Mouse (Mus musculus) layer of hippocampus, postnatal 36 days (tissue): ENCODE results near the gene Prr14. TPM values are rescaled to one million over a fixed set of nuclear protein-coding genes. Genes with fewer than 3 reads are reported as not detected.
A peak's percentile ranks its signal among the peaks of the same experiment; 100 is the strongest.

Experiments used
- DNase-seq, 2 experiments: peaks; one replicate each; pipeline ENCODE4 v3.0.0; 2022
- microRNA-seq, 2 experiments: library from miRNA; unstranded; fragments of <30 nt; microRNA quantifications; one replicate each; pipeline ENCODE4 v1.2.0; 2021
- total RNA-seq, 2 experiments: library from RNA; stranded (reverse); gene quantifications; 2 replicates each; pipeline ENCODE4 v1.2.3; 2021

Gene Prr14
- total RNA-seq, 2 experiments from 2014 or later = 27.6 to 30.5 TPM

DNA sequence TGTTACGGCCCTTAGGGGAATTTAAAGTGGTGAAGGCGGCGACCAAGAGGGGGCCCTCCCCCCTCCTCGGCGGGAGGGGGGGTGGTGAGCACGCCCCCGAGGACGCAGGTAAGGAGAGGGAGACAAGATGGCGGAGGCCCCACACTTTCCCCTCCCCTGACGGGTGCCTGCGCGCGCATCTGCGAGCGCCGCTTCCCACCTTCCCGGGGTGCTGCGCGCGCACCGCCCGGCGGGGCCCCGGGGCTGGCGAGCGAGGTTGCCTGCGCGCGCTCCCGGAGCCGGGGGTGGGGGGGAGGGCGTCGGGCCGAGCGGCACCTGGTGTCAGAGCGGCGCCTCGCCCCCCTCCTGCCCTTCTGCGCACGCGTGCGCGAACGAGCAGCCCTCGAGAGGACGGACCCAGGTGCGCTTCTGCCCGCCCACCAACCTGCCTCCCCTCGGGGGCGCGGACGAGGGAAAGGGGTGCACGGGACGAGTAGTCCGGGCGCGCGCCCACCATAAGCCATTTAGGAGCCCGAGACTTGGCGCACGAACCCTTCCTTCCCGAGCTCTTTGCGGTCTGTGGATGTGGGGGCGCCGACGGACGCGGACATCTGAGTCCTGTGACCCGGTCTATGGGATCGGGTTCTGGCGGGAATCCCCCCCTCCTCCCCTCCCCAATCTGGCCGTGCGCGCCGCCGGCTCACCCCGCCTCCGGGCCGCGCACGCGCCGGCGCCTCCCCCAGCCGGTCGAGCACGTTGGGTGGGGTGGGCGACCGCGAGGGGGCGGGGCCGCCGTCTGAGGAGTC lies 53.0 kb downstream of the Prr14 start:
- DNase-seq = peak; percentile 86 to 87

DNA sequence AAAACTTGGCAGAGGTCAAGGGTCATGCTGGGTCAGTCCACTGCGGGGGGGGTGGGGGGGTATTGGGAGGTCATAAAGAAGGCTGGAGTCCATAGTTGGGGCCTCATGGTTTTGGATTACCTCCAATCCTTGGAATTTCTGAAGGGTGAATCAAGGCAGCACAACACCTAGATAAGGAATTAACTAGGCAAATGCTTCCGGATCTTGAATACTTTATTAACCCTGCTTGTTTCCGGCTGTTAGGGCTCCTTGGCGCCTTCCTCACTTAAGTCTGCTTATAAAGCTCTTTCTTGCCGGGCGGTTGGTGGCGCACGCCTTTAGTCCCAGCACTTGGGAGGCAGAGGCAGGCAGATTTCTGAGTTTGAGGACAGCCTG lies 53.6 kb downstream of the Prr14 start:
- peak in 1 of 2 experiments; percentile 16 for DNase-seq

DNA sequence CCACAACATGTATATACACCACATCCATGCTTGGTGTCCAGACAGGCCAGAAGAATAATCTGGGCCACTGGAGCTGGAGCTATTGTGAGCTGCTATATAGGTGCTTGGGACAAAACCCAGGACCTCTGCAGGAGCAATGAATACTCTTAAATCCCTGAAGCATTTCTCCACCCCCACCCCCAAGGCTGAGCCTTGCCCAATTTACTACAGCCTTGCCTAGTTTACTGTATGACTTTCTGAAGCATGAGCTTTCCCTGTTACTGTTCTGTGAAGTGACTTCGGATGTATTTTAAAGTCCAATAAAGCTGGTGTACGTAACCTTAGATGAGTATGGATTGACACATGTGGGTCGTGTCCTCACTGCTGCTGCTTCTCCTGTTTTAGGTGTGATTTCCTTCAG lies 54.4 kb downstream of the Prr14 start:
- no peak for DNase-seq

DNA sequence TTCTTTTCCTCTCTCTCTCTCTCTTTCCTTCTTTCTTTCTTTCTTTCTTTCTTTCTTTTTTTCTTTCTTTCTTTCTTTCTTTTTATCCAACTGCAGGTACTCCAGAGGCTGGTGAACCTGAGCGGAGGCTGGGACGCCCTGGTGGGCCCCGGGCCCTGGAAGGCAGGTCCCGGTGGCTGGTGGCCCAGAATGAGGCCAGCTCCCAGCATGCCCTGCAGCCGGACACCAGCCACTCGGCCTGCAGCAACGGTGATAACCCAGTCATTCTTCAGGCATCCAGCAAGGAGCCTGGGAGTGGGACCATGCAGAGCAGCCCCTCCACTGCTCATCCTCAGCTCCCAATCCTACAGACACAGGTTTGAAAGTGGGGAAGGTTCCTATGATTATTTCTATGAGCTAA lies 56.4 kb downstream of the Prr14 start:
- no peak for DNase-seq

DNA sequence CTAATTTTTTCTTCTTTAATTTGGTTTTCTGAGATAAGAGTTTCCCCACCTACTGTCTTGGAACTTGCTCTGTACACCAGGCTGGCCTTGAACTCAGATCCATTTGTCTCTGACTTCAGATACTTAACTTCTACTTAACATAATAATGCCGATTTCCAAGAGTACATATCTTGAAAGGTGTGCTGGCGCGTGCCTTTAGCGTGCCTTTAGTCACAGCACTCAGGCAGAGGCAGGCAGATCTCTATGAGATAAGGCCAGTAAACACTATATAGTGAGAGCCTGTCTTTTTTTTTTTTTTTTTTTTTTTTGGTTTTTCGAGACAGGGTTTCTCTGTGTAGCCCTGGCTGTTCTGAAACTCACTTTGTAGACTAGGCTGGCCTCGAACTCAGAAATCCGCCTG lies 56.9 kb downstream of the Prr14 start:
- no peak for DNase-seq

DNA sequence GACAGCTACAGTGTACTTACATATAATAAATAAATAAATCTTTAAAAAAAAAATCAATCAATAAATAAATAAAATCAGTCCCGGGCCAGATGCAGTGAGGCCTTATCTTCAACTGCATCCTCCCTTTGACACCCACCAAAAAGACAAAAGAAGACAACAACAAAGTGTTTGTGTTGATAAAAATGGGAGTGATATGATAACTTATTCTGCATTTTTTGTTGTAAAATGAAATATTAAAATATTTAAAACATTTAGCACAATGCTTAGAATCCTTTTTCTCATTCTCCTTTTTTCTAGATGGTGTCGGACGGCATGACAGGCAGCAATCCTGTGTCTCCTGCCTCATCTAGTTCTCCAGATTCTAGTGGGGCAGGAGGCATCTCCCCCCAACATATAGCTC lies 59.9 kb downstream of the Prr14 start, which contains the start of gene Gm42715:
TSS of gene Gm42715 (plus strand) at position 301 of the 400 bp plus-strand sequence.
- DNase-seq = no peak

Small RNA genes within 50 kb of the gene (microRNA-seq; reads per million reads assigned to microRNA genes)
- 0 reads per million in 2 experiments for gene Gm47278
- gene Mir7060 = 0 to 0.42 reads per million in 2 experiments

Other genes starting within 250 kb of the Prr14 start
- gene Zfp553, start 226.6 kb upstream of the Prr14 start, total RNA-seq = 10 to 100 TPM; 21.0 TPM
- gene Sept1, start 226.5 kb upstream of the Prr14 start, total RNA-seq = 1 to 10 TPM; 5.2 to 5.4 TPM
- 10 to 100 TPM; 69.3 to 74.9 TPM for gene Zfp771, start 215.3 kb upstream of the Prr14 start, total RNA-seq
- 10 to 100 TPM; 21.0 to 21.9 TPM for gene Dctpp1, start 198.9 kb upstream of the Prr14 start, total RNA-seq
- gene Sephs2, start 185.6 kb upstream of the Prr14 start, total RNA-seq = 10 to 100 TPM; 36.1 to 37.2 TPM
- under 1 TPM; 0.10 to 0.35 TPM for gene Itgal, start 163.4 kb upstream of the Prr14 start, total RNA-seq
- gene Zfp768, start 114.0 kb upstream of the Prr14 start, total RNA-seq = 10 to 100 TPM; 10.2 to 11.4 TPM
- gene Zfp747, start 83.6 kb upstream of the Prr14 start, total RNA-seq = 1 to 10 TPM; 6.4 to 7.4 TPM
- 1 to 10 TPM; 2.7 to 3.2 TPM for gene 9130019O22Rik, start 72.4 kb upstream of the Prr14 start, total RNA-seq
- gene E430018J23Rik, start 66.0 kb upstream of the Prr14 start, total RNA-seq = 1 to 10 TPM; 6.8 to 7.0 TPM
- 1 to 10 TPM; 3.7 to 4.8 TPM for gene Zfp764, start 52.8 kb upstream of the Prr14 start, total RNA-seq
- gene Zfp688, start 37.5 kb upstream of the Prr14 start, total RNA-seq = 10 to 100 TPM; 12.5 to 17.4 TPM
- gene Zfp689, start 10.5 kb upstream of the Prr14 start, total RNA-seq = 1 to 10 TPM; 6.9 to 7.1 TPM
- 10 to 100 TPM; 61.5 to 65.4 TPM for gene Fbrs, start 19.6 kb downstream of the Prr14 start, total RNA-seq
- gene Srcap, start 52.4 kb downstream of the Prr14 start, total RNA-seq = 100 to 1,000 TPM; 102 to 114 TPM
- gene Gm42715, start 60.0 kb downstream of the Prr14 start, total RNA-seq = 10 to 100 TPM in 1 of 2 experiments, 1 to 10 TPM in 1; 9.8 to 12.2 TPM
- gene Tmem265, start 101.8 kb downstream of the Prr14 start, total RNA-seq = 1 to 10 TPM in 1 of 2 experiments, under 1 TPM in 1; 0.38 to 1.2 TPM
- gene Phkg2, start 113.7 kb downstream of the Prr14 start, total RNA-seq = 10 to 100 TPM; 86.3 to 95.5 TPM
- gene Ccdc189, start 129.0 kb downstream of the Prr14 start, total RNA-seq = 1 to 10 TPM; 8.4 to 8.6 TPM
- gene Rnf40, start 129.2 kb downstream of the Prr14 start, total RNA-seq = 10 to 100 TPM; 64.2 to 66.7 TPM
- gene Zfp629, start 156.2 kb downstream of the Prr14 start, total RNA-seq = 10 to 100 TPM; 23.9 to 24.2 TPM
- 10 to 100 TPM; 23.1 to 25.8 TPM for gene Bcl7c, start 249.3 kb downstream of the Prr14 start, total RNA-seq